Mouse (Mus musculus) brain, embryonic 14.5 days (tissue): ENCODE measurements around the gene Tbc1d2b. TPM values are rescaled to one million over a fixed set of nuclear protein-coding genes. Genes with fewer than 3 reads are reported as not detected.

Source experiments
- DNase-seq: peaks from one replicate; pipeline ENCODE4 v3.0.0-alpha.2; 2011; ENCODE audit warnings: low read depth
- CTCF ChIP-seq: fragments of 200-500 bp; IDR thresholded peaks from 2 replicates; pipeline ENCODE4 v1.5.1; 2012; ENCODE audit warnings: inconsistent platforms, mild to moderate bottlenecking, moderate library complexity, borderline replicate concordance; ENCODE audit not compliant: insufficient read depth, insufficient read length; ENCODE audit errors: extremely low read depth
- POLR2A ChIP-seq: fragments of 200-500 bp; IDR thresholded peaks from 2 replicates; pipeline ENCODE4 v1.6.1; 2012; ENCODE audit warnings: mild to moderate bottlenecking, inconsistent platforms, borderline replicate concordance; ENCODE audit not compliant: poor library complexity, insufficient read depth, insufficient read length, severe bottlenecking; ENCODE audit errors: extremely low read depth
- polyA plus RNA-seq: library from polyadenylated mRNA; depleted of rRNA; stranded (reverse); fragments of >200 nt; gene quantifications from 2 replicates; pipeline ENCODE4 v1.2.3, GENCODE M21; 2012

The Tbc1d2b gene
- polyA plus RNA-seq, 1 experiment: 14.2 TPM

GRCm38 (mm10) chr9:90196262-90196661 lies 74.3 kb downstream of the Tbc1d2b start:
- no peak for DNase-seq
- TF ChIP-seq POLR2A (no peak), CTCF (no peak)

GRCm38 (mm10) chr9:90195000-90195399 lies 75.6 kb downstream of the Tbc1d2b start:
- TF ChIP-seq POLR2A (no peak), CTCF (no peak)
- DNase-seq: no peak

GRCm38 (mm10) chr9:90189391-90189790 lies 81.2 kb downstream of the Tbc1d2b start:
- no peak for DNase-seq
- TF ChIP-seq CTCF: no peak
- TF ChIP-seq POLR2A: no peak

- TF ChIP-seq CTCF: no peak
- no peak for TF ChIP-seq POLR2A
- DNase-seq: no peak
These were observed 81.7 kb downstream of the Tbc1d2b start for GRCm38 (mm10) chr9:90188893-90189292.

GRCm38 (mm10) chr9:90185356-90185910 lies 85.2 kb downstream of the Tbc1d2b start:
- no peak for TF ChIP-seq POLR2A
- TF ChIP-seq CTCF: no peak

GRCm38 (mm10) chr9:90184116-90184515 lies 86.5 kb downstream of the Tbc1d2b start:
- DNase-seq: no peak
- TF ChIP-seq POLR2A (no peak), CTCF (no peak)

More at GRCm38 (mm10) chr9:90185356-90185910, 85.2 kb downstream of the Tbc1d2b start:
- DNase-seq: no peak

- no peak for TF ChIP-seq POLR2A
- no peak for TF ChIP-seq CTCF
- DNase-seq: no peak
These were observed 87.1 kb downstream of the Tbc1d2b start for GRCm38 (mm10) chr9:90183550-90183949.

GRCm38 (mm10) chr9:90182636-90183421 lies 87.8 kb downstream of the Tbc1d2b start:
- no peak for DNase-seq
- no peak for TF ChIP-seq CTCF
- TF ChIP-seq POLR2A: no peak

GRCm38 (mm10) chr9:90181656-90182388 lies 88.8 kb downstream of the Tbc1d2b start:
- no peak for TF ChIP-seq POLR2A
- TF ChIP-seq CTCF: no peak
- no peak for DNase-seq

GRCm38 (mm10) chr9:90179409-90179808 lies 91.2 kb downstream of the Tbc1d2b start:
- DNase-seq: no peak
- TF ChIP-seq POLR2A: no peak
- TF ChIP-seq CTCF: no peak

GRCm38 (mm10) chr9:90173330-90173729 lies 97.3 kb downstream of the Tbc1d2b start:
- no peak for DNase-seq
- TF ChIP-seq CTCF: no peak
- no peak for TF ChIP-seq POLR2A

- no peak for DNase-seq
These were observed 97.9 kb downstream of the Tbc1d2b start for GRCm38 (mm10) chr9:90172528-90173321.

More at GRCm38 (mm10) chr9:90172528-90173321, 97.9 kb downstream of the Tbc1d2b start:
- TF ChIP-seq CTCF (no peak), POLR2A (no peak)
